In genomic region chr7:34122987-34123720, GRCm38 (mm10) we compare ENCODE assay signal across 12 mouse cellular contexts. TPM values are rescaled to one million over a fixed set of nuclear protein-coding genes. Genes with fewer than 3 reads are reported as not detected.
DNase-seq lines count a peak whose midpoint lies in the region; ATAC-seq and TF ChIP-seq lines count a peak whose summit lies in the region.
"Had no signal": no experiment of that assay in that cellular context is flagged by ENCODE, and none has a peak within 500 bp of the region (broad histone marks: within the 10 kb centered on the region; RNA-seq: fewer than 3 reads in every experiment).

No protein-coding gene starts in this region.

- no peak overlapping the region for H3K27ac ChIP-seq in CH12.LX (ENCODE audit: insufficient read depth, low read depth)
- H3K27ac ChIP-seq in MEL (ENCODE audit: control insufficient read depth, low read depth, low read length), result no peak overlapping the region
- peak overlapping the region; percentile 50; the same call in 1 of the 2 replicates for H3K27ac ChIP-seq in hindbrain, embryonic 15.5 days (replicated peaks)
- H3K27ac ChIP-seq: lung, embryonic 15.5 days had no signal

- TF ChIP-seq POLR2A in CH12.LX (IDR thresholded peaks at IDR 0.05; ENCODE audit: low read depth, low read length) (no peak), MEL (IDR thresholded peaks at IDR 0.05; ENCODE audit: control insufficient read depth in 1 of 2, insufficient read depth in 1 of 2, low read depth in 1 of 2, low read length in 2 of 2, poor library complexity in 1 of 2) (no peak)

- no peak overlapping the region for H3K9ac ChIP-seq in CH12.LX (ENCODE audit: insufficient read depth, low read depth)
- H3K9ac ChIP-seq in MEL (ENCODE audit: control insufficient read depth, low read depth, low read length, poor library complexity, severe bottlenecking), result no peak overlapping the region
- no peak overlapping the region for H3K9ac ChIP-seq in hindbrain, embryonic 15.5 days
- H3K9ac ChIP-seq: lung, embryonic 15.5 days had no signal

- dilution Hi-C loops in CH12.LX (cut with MboI; ENCODE audit: extremely low pct_ligation_motif_present, extremely low pct_unique_long_range_greater_than_20kb, low sequenced_read_pairs), result no loop called here

- in situ Hi-C loops in CH12.LX (cut with MboI; ENCODE audit: low pct_ligation_motif_present, low pct_unique_long_range_greater_than_20kb, low sequenced_read_pairs), result loop anchor here (25.0 kb wide), 1 partner anchor 111 kb away; the partner anchor contains the start of genes Scgb1b27 and Scgb2b27

- H3K27me3 ChIP-seq in CH12.LX (replicated peaks), result peaks cover 19% of the 10 kb centered on the region
- H3K27me3 ChIP-seq in MEL (ENCODE audit: control insufficient read depth in 1 of 2, insufficient read depth in 2 of 2, low read length in 2 of 2), result no peaks in the 10 kb centered on the region
- no peaks in the 10 kb centered on the region for H3K27me3 ChIP-seq in hindbrain, embryonic 15.5 days
- H3K27me3 ChIP-seq: lung, embryonic 15.5 days had no signal

- 83% methylated on average over 6 of the region's 6 CpGs for WGBS in hindbrain, embryonic 15.5 days

- peak; percentile 40; the same call in 1 of the 2 replicates for ATAC-seq in hindbrain, embryonic 15.5 days (ENCODE audit: low FRiP score, low read depth)
- no peak for ATAC-seq in megakaryocyte progenitor cell, adult 5-6 weeks (replicated peaks; ENCODE audit: poor library complexity)

- H3K4me3 ChIP-seq in CH12.LX (replicated peaks in 1 of 3; ENCODE audit: low read depth in 2 of 3, low read length in 2 of 3, poor library complexity in 1 of 3) (no peak overlapping the region), MEL (ENCODE audit: control insufficient read depth in 1 of 2, insufficient read depth in 1 of 2, low read depth in 2 of 2, low read length in 2 of 2) (no peak overlapping the region)
- H3K4me3 ChIP-seq in hindbrain, embryonic 15.5 days, result no peak overlapping the region
- H3K4me3 ChIP-seq: lung, embryonic 15.5 days had no signal

- TF ChIP-seq RAD21 in CH12.LX (IDR thresholded peaks at IDR 0.05; ENCODE audit: low read depth, low read length) (peak; percentile 70), MEL (IDR thresholded peaks at IDR 0.05; ENCODE audit: low read depth, low read length) (peak; percentile 41)

- H3K9me3 ChIP-seq in CH12.LX (replicated peaks; ENCODE audit: low read length) (peaks cover 14% of the 10 kb centered on the region), MEL (replicated peaks; ENCODE audit: insufficient read depth, low read length) (no peaks in the 10 kb centered on the region)
- no peaks in the 10 kb centered on the region for H3K9me3 ChIP-seq in hindbrain, embryonic 15.5 days
- H3K9me3 ChIP-seq: lung, embryonic 15.5 days had no signal

- no peaks in the 10 kb centered on the region for H3K79me2 ChIP-seq in CH12.LX (replicated peaks; ENCODE audit: control insufficient read depth, extremely low read depth, insufficient read depth, poor library complexity, severe bottlenecking)
- H3K79me2 ChIP-seq in MEL (ENCODE audit: control insufficient read depth, insufficient read depth, low read length, poor library complexity), result no peaks in the 10 kb centered on the region

- peak; percentile 28 to 33 for DNase-seq in layer of hippocampus, postnatal 10 days (ENCODE audit: low spot score in 2 of 2)
- no peak for DNase-seq in layer of hippocampus, adult 9-11 months
- peak; percentile 7 for DNase-seq in CH12.LX (ENCODE audit: extremely low read depth)
- DNase-seq in MEL (ENCODE audit: low read depth, low spot score), result no peak
- DNase-seq in urinary bladder, postnatal 36 days (ENCODE audit: low spot score in 2 of 2), result no peak
- DNase-seq in embryo, embryonic 9.5 days (ENCODE audit: extremely low spot score), result no peak
- DNase-seq: cerebellum, adult 2 months had no signal

- TF ChIP-seq CTCF in CH12.LX (conservative IDR thresholded peaks at IDR 0.05 in 1 of 2, IDR thresholded peaks at IDR 0.05 in 1 of 2; ENCODE audit: low read depth in 2 of 2, low read length in 2 of 2) (peak in 1 of 2 experiments; percentile 71; a peak in 2 of 4 replicates), MEL (IDR thresholded peaks at IDR 0.05 in 2 of 3, conservative IDR thresholded peaks at IDR 0.05 in 1 of 3; ENCODE audit: control insufficient read depth in 1 of 3, insufficient read depth in 1 of 3, low read depth in 2 of 3, low read length in 3 of 3, poor library complexity in 1 of 3, severe bottlenecking in 1 of 3) (peak in 1 of 3 experiments; percentile 34; a peak in 2 of 6 replicates)

- no peak overlapping the region for H3K4me2 ChIP-seq in CH12.LX (ENCODE audit: insufficient read depth, low read depth, poor library complexity, severe bottlenecking)
- no peak overlapping the region for H3K4me2 ChIP-seq in hindbrain, embryonic 15.5 days
- H3K4me2 ChIP-seq: lung, embryonic 15.5 days had no signal

- H3K36me3 ChIP-seq in CH12.LX (replicated peaks in 1 of 2; ENCODE audit: control insufficient read depth in 1 of 2, insufficient read depth in 1 of 2, low read length in 1 of 2), result no peaks in the 10 kb centered on the region
- H3K36me3 ChIP-seq in MEL (ENCODE audit: control insufficient read depth in 1 of 2, insufficient read depth in 2 of 2, low read length in 2 of 2), result no peaks in the 10 kb centered on the region
- H3K36me3 ChIP-seq in hindbrain, embryonic 15.5 days, result peaks cover 4% of the 10 kb centered on the region

- H3K4me1 ChIP-seq in CH12.LX (ENCODE audit: control insufficient read depth in 1 of 2, insufficient read depth in 2 of 2), result no peaks in the 10 kb centered on the region
- H3K4me1 ChIP-seq in MEL (ENCODE audit: control insufficient read depth in 1 of 2, insufficient read depth in 2 of 2, low read length in 2 of 2), result no peaks in the 10 kb centered on the region
- H3K4me1 ChIP-seq in hindbrain, embryonic 15.5 days (replicated peaks), result 0 out of 2 replicates have a peak, but pooled peaks cover 3% of the 10 kb centered on the region
- H3K4me1 ChIP-seq: lung, embryonic 15.5 days had no signal

- TF ChIP-seq EP300 in CH12.LX (IDR thresholded peaks at IDR 0.05; ENCODE audit: low read length), result no peak
- no peak for TF ChIP-seq EP300 in MEL (IDR thresholded peaks at IDR 0.05; ENCODE audit: low read depth in 1 of 2, low read length in 2 of 2)

TF ChIP-seq in CH12.LX, 34 proteins besides CTCF, POLR2A, EP300 and RAD21:
- no peak for TF ChIP-seq ZKSCAN1 (IDR thresholded peaks at IDR 0.05; ENCODE audit: borderline replicate concordance, low read depth, low read length)
- TF ChIP-seq SMC3 (IDR thresholded peaks at IDR 0.05; ENCODE audit: low read depth, low read length), result peak; percentile 61

TF ChIP-seq in MEL, 35 proteins besides CTCF, POLR2A, EP300 and RAD21 (continues in another document):
- no peak for TF ChIP-seq MXI1 (IDR thresholded peaks at IDR 0.05; ENCODE audit: low read depth, low read length)
- no peak for TF ChIP-seq MAZ (IDR thresholded peaks at IDR 0.05; ENCODE audit: low read depth, low read length)
- no peak for TF ChIP-seq NRF1 (IDR thresholded peaks at IDR 0.05; ENCODE audit: insufficient read depth, low read depth, low read length, poor library complexity, severe bottlenecking)
- no peak for TF ChIP-seq SMC3 (IDR thresholded peaks at IDR 0.05; ENCODE audit: low read depth, low read length)
- no peak for TF ChIP-seq ETS1 (IDR thresholded peaks at IDR 0.05; ENCODE audit: low read depth, low read length)
- TF ChIP-seq POLR2AphosphoS2 (IDR thresholded peaks at IDR 0.05; ENCODE audit: low read length), result no peak
- no peak for TF ChIP-seq MEF2A (IDR thresholded peaks at IDR 0.05; ENCODE audit: extremely low read depth, insufficient replicate concordance, low read depth, low read length, poor library complexity, severe bottlenecking)
- TF ChIP-seq POLR2AphosphoS5 (IDR thresholded peaks at IDR 0.05; ENCODE audit: borderline replicate concordance, low read depth, low read length), result no peak
- TF ChIP-seq ZC3H11A (IDR thresholded peaks at IDR 0.05; ENCODE audit: low read depth, low read length), result no peak
- no peak for TF ChIP-seq HCFC1 (IDR thresholded peaks at IDR 0.05; ENCODE audit: low read depth, low read length)
- no peak for TF ChIP-seq CHD1 (IDR thresholded peaks at IDR 0.05; ENCODE audit: low read depth, low read length)
- TF ChIP-seq NELFE (IDR thresholded peaks at IDR 0.05; ENCODE audit: low read depth, low read length), result no peak
- TF ChIP-seq TBP (IDR thresholded peaks at IDR 0.05; ENCODE audit: low read depth, low read length), result no peak

RNA-seq across cellular contexts. Expression of gene Wtip, which starts 9.9 kb away (rescaled TPM):
- total RNA-seq in layer of hippocampus, postnatal 10 days (2021), result 10 to 100 TPM; 18.0 to 22.3 TPM
- total RNA-seq in CH12.LX (2012; rRNA removed), result not detected in 2 replicates
- not detected in 2 replicates for total RNA-seq in CH12.LX (2014; rRNA removed)
- not detected in 2 replicates for polyA plus RNA-seq in CH12.LX (2012; ENCODE audit: insufficient read length, low read depth)
- total RNA-seq in MEL (2012; rRNA removed), result not detected in 2 replicates
- polyA plus RNA-seq in MEL (2012; ENCODE audit: insufficient read depth in 1 of 2, insufficient read length in 2 of 2, low read depth in 1 of 2, low replicate concordance in 2 of 2, missing spikeins in 1 of 2), result not detected
- polyA plus RNA-seq in hindbrain, embryonic 15.5 days (2015; fragmentation: Nextera tagmentation; extraction: Ambion mirVana), result 4.1 and 5.9 TPM in 2 replicates
- total RNA-seq in megakaryocyte progenitor cell, adult 5-6 weeks (2015), result 0.20 and 0.34 TPM in 2 replicates
- total RNA-seq in megakaryocyte progenitor cell, adult 5-6 weeks (2017), result not detected in 2 replicates

RNA-seq across cellular contexts. Expression of gene Scgb1b30, which starts 27.9 kb away (rescaled TPM):
- total RNA-seq in layer of hippocampus, postnatal 10 days (2021), result not detected
- total RNA-seq in CH12.LX (2012; rRNA removed) (not detected in 2 replicates), CH12.LX (2014; rRNA removed) (not detected in 2 replicates), MEL (2012; rRNA removed) (not detected in 2 replicates)
- polyA plus RNA-seq in CH12.LX (2012; ENCODE audit: insufficient read length, low read depth) (not detected in 2 replicates), MEL (2012; ENCODE audit: insufficient read depth in 1 of 2, insufficient read length in 2 of 2, low read depth in 1 of 2, low replicate concordance in 2 of 2, missing spikeins in 1 of 2) (not detected)
- not detected in 2 replicates for polyA plus RNA-seq in hindbrain, embryonic 15.5 days (2015; fragmentation: Nextera tagmentation; extraction: Ambion mirVana)
- total RNA-seq in megakaryocyte progenitor cell, adult 5-6 weeks (2015), result not detected in 2 replicates
- total RNA-seq in megakaryocyte progenitor cell, adult 5-6 weeks (2017), result not detected in 2 replicates
- total RNA-seq: heart, postnatal 25 days had no signal
- polyA plus RNA-seq: cerebellum, adult 2 months; large intestine, adult 2 months; lung, embryonic 15.5 days had no signal

RNA-seq across cellular contexts. Expression of gene Uba2, which starts 46.2 kb away (rescaled TPM):
- 10 to 100 TPM; 84.8 to 85.0 TPM for total RNA-seq in layer of hippocampus, postnatal 10 days (2021)
- total RNA-seq in CH12.LX (2012; rRNA removed) (161 and 180 TPM in 2 replicates), CH12.LX (2014; rRNA removed) (341 and 373 TPM in 2 replicates), MEL (2012; rRNA removed) (207 and 210 TPM in 2 replicates)
- polyA plus RNA-seq in CH12.LX (2012; ENCODE audit: insufficient read length, low read depth) (180 and 202 TPM in 2 replicates), MEL (2012; ENCODE audit: insufficient read depth in 1 of 2, insufficient read length in 2 of 2, low read depth in 1 of 2, low replicate concordance in 2 of 2, missing spikeins in 1 of 2) (100 to 1,000 TPM in 1 of 2 experiments, not detected in 1; 201 TPM)
- polyA plus RNA-seq in hindbrain, embryonic 15.5 days (2015; fragmentation: Nextera tagmentation; extraction: Ambion mirVana), result 156 and 162 TPM in 2 replicates
- 180 and 208 TPM in 2 replicates for total RNA-seq in megakaryocyte progenitor cell, adult 5-6 weeks (2015)
- total RNA-seq in megakaryocyte progenitor cell, adult 5-6 weeks (2017), result 184 and 193 TPM in 2 replicates

Comparison
In these comparisons a context has a peak if more than half of its experiments do, and no peak if none do; other contexts are left out.
1. DNase-seq: peak in layer of hippocampus, postnatal 10 days (2 of 2) and CH12.LX (single experiment); none in layer of hippocampus, adult 9-11 months (single experiment), MEL (single experiment), urinary bladder, postnatal 36 days (0 of 2) and embryo, embryonic 9.5 days (single experiment).
2. RNA of gene Wtip, which starts 9.9 kb away (total RNA-seq): 18.0 to 22.3 TPM in layer of hippocampus, postnatal 10 days; 0.20 to 0.34 TPM in megakaryocyte progenitor cell, adult 5-6 weeks, not detected in CH12.LX and not detected in MEL; every median in the first group is over 10 times any median in the second.